Mouse (Mus musculus): ENCODE data around the gene Eif3d.

The Eif3d gene

GRCm38 (mm10) chr15:77933770-77934169, 36.8 kb downstream of the Eif3d start:
- H3K27me3 ChIP-seq (ENCODE audit: control insufficient read depth, insufficient read depth, low read length, poor library complexity, severe bottlenecking): no peaks in the 10 kb centered on the region
- no peaks in the 10 kb centered on the region for H3K36me3 ChIP-seq (ENCODE audit: control insufficient read depth, insufficient read depth, low read length, poor library complexity, severe bottlenecking)
- DNase-seq (ENCODE audit: low read depth, low spot score): peak; percentile 92

GRCm38 (mm10) chr15:77933222-77933621, 37.4 kb downstream of the Eif3d start:
- no peak for DNase-seq (ENCODE audit: low read depth, low spot score)
- no peaks in the 10 kb centered on the region for H3K36me3 ChIP-seq (ENCODE audit: control insufficient read depth, insufficient read depth, low read length, poor library complexity, severe bottlenecking)
- H3K27me3 ChIP-seq (ENCODE audit: control insufficient read depth, insufficient read depth, low read length, poor library complexity, severe bottlenecking): no peaks in the 10 kb centered on the region

- no peaks in the 10 kb centered on the region for H3K27me3 ChIP-seq (ENCODE audit: control insufficient read depth, insufficient read depth, low read length, poor library complexity, severe bottlenecking)
- H3K36me3 ChIP-seq (ENCODE audit: control insufficient read depth, insufficient read depth, low read length, poor library complexity, severe bottlenecking): peaks cover 2% of the 10 kb centered on the region
- peak; percentile 68 for DNase-seq (ENCODE audit: low read depth, low spot score)
These were observed 39.0 kb downstream of the Eif3d start for GRCm38 (mm10) chr15:77931689-77932016.

GRCm38 (mm10) chr15:77930986-77931688, 39.5 kb downstream of the Eif3d start:
- Histone ChIP-seq H3K36me3 (ENCODE audit: control insufficient read depth, insufficient read depth, low read length, poor library complexity, severe bottlenecking) (peaks cover 2% of the 10 kb centered on the region), H3K27me3 (ENCODE audit: control insufficient read depth, insufficient read depth, low read length, poor library complexity, severe bottlenecking) (no peaks in the 10 kb centered on the region)
- no peak for DNase-seq (ENCODE audit: low read depth, low spot score)

- H3K36me3 ChIP-seq (ENCODE audit: control insufficient read depth, insufficient read depth, low read length, poor library complexity, severe bottlenecking): peaks cover 2% of the 10 kb centered on the region
- no peaks in the 10 kb centered on the region for H3K27me3 ChIP-seq (ENCODE audit: control insufficient read depth, insufficient read depth, low read length, poor library complexity, severe bottlenecking)
- DNase-seq (ENCODE audit: low read depth, low spot score): no peak
These were observed 40.8 kb downstream of the Eif3d start for GRCm38 (mm10) chr15:77929804-77930203.

- Histone ChIP-seq H3K27me3 (ENCODE audit: control insufficient read depth, insufficient read depth, low read length, poor library complexity, severe bottlenecking) (no peaks in the 10 kb centered on the region), H3K36me3 (ENCODE audit: control insufficient read depth, insufficient read depth, low read length, poor library complexity, severe bottlenecking) (peaks cover 6% of the 10 kb centered on the region)
- DNase-seq (ENCODE audit: low read depth, low spot score): peak; percentile 96
These were observed 41.8 kb downstream of the Eif3d start, which contains the start of gene Txn2 for GRCm38 (mm10) chr15:77928673-77929331. Gene Txn2, minus strand, starts transcription at chr15:77929006.

GRCm38 (mm10) chr15:77928091-77928490, 42.5 kb downstream of the Eif3d start:
- DNase-seq (ENCODE audit: low read depth, low spot score): no peak
- Histone ChIP-seq H3K27me3 (ENCODE audit: control insufficient read depth, insufficient read depth, low read length, poor library complexity, severe bottlenecking) (no peaks in the 10 kb centered on the region), H3K36me3 (ENCODE audit: control insufficient read depth, insufficient read depth, low read length, poor library complexity, severe bottlenecking) (peaks cover 9% of the 10 kb centered on the region)

- peaks cover 9% of the 10 kb centered on the region for H3K36me3 ChIP-seq (ENCODE audit: control insufficient read depth, insufficient read depth, low read length, poor library complexity, severe bottlenecking)
- no peak for DNase-seq (ENCODE audit: low read depth, low spot score)
- H3K27me3 ChIP-seq (ENCODE audit: control insufficient read depth, insufficient read depth, low read length, poor library complexity, severe bottlenecking): no peaks in the 10 kb centered on the region
These were observed 43.7 kb downstream of the Eif3d start for GRCm38 (mm10) chr15:77926921-77927320.

- no peaks in the 10 kb centered on the region for H3K27me3 ChIP-seq (ENCODE audit: control insufficient read depth, insufficient read depth, low read length, poor library complexity, severe bottlenecking)
- peaks cover 9% of the 10 kb centered on the region for H3K36me3 ChIP-seq (ENCODE audit: control insufficient read depth, insufficient read depth, low read length, poor library complexity, severe bottlenecking)
- no peak for DNase-seq (ENCODE audit: low read depth, low spot score)
These were observed 45.4 kb downstream of the Eif3d start for GRCm38 (mm10) chr15:77925195-77925594.

GRCm38 (mm10) chr15:77923267-77924035, 47.2 kb downstream of the Eif3d start:
- no peak for DNase-seq (ENCODE audit: low read depth, low spot score)
- H3K27me3 ChIP-seq (ENCODE audit: control insufficient read depth, insufficient read depth, low read length, poor library complexity, severe bottlenecking): no peaks in the 10 kb centered on the region
- H3K36me3 ChIP-seq (ENCODE audit: control insufficient read depth, insufficient read depth, low read length, poor library complexity, severe bottlenecking): peaks cover 9% of the 10 kb centered on the region

GRCm38 (mm10) chr15:77922710-77923109, 47.9 kb downstream of the Eif3d start:
- no peak for DNase-seq (ENCODE audit: low read depth, low spot score)
- no peaks in the 10 kb centered on the region for H3K27me3 ChIP-seq (ENCODE audit: control insufficient read depth, insufficient read depth, low read length, poor library complexity, severe bottlenecking)
- H3K36me3 ChIP-seq (ENCODE audit: control insufficient read depth, insufficient read depth, low read length, poor library complexity, severe bottlenecking): peaks cover 10% of the 10 kb centered on the region

GRCm38 (mm10) chr15:77921636-77922035, 49.0 kb downstream of the Eif3d start:
- no peak for DNase-seq (ENCODE audit: low read depth, low spot score)
- Histone ChIP-seq H3K27me3 (ENCODE audit: control insufficient read depth, insufficient read depth, low read length, poor library complexity, severe bottlenecking) (no peaks in the 10 kb centered on the region), H3K36me3 (ENCODE audit: control insufficient read depth, insufficient read depth, low read length, poor library complexity, severe bottlenecking) (peaks cover 9% of the 10 kb centered on the region)

- H3K27me3 ChIP-seq (ENCODE audit: control insufficient read depth, insufficient read depth, low read length, poor library complexity, severe bottlenecking): no peaks in the 10 kb centered on the region
- DNase-seq (ENCODE audit: low read depth, low spot score): peak; percentile 24
- peaks cover 9% of the 10 kb centered on the region for H3K36me3 ChIP-seq (ENCODE audit: control insufficient read depth, insufficient read depth, low read length, poor library complexity, severe bottlenecking)
These were observed 49.8 kb downstream of the Eif3d start for GRCm38 (mm10) chr15:77920511-77921462.

GRCm38 (mm10) chr15:77919441-77919840, 51.2 kb downstream of the Eif3d start:
- no peak for DNase-seq (ENCODE audit: low read depth, low spot score)
- no peaks in the 10 kb centered on the region for H3K27me3 ChIP-seq (ENCODE audit: control insufficient read depth, insufficient read depth, low read length, poor library complexity, severe bottlenecking)
- H3K36me3 ChIP-seq (ENCODE audit: control insufficient read depth, insufficient read depth, low read length, poor library complexity, severe bottlenecking): peaks cover 10% of the 10 kb centered on the region
